Mouse (Mus musculus) ES-E14 (cell line): Measurements from ENCODE around the gene Ccr1l1.

Experiments used
- CHD2 ChIP-seq: IDR thresholded peaks from 2 replicates; pipeline ENCODE4 v1.6.1; 2014; ENCODE audit warnings: mild to moderate bottlenecking, low read depth, low read length, inconsistent platforms
- MAFK ChIP-seq: IDR thresholded peaks from 2 replicates; pipeline ENCODE4 v1.6.1; 2014; ENCODE audit warnings: mild to moderate bottlenecking, low read depth, low read length, inconsistent platforms; ENCODE audit not compliant: insufficient read depth
- ZNF384 ChIP-seq: IDR thresholded peaks from 2 replicates; pipeline ENCODE4 v1.6.1; 2012; ENCODE audit warnings: low read depth, low read length, inconsistent platforms

DNA sequence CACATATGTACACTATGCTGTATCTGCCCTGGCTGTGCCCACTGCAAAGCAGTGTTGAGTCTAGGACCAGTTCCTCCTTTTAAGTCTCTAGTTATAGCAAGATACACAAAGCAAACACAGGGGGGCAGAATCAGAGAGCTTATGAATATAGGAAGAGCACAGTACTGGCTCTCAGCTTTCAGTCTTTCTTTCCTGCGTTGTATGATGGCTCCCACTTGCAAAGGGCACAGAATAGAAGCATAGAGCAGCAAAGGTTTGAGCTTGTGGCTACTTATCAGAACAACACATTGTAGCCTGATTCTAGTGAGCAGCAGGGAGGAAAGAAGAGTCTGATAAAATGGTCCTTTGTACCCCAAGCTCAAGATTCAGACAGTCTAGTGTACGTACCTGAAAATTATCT lies 8.0 kb upstream of the Ccr1l1 start:
- TF ChIP-seq CHD2 = no peak
- TF ChIP-seq MAFK = no peak
- TF ChIP-seq ZNF384 = no peak
